ENCODE assay signal across 14 mouse cellular contexts in genomic region chr19:58065001-58065314, GRCm38 (mm10).
DNase-seq lines count a peak whose midpoint lies in the region; ATAC-seq and TF ChIP-seq lines count a peak whose summit lies in the region.
"Had no signal": no experiment of that assay in that cellular context is flagged by ENCODE, and none has a peak within 500 bp of the region (broad histone marks: within the 10 kb centered on the region; RNA-seq: fewer than 3 reads in every experiment).

No protein-coding gene starts in this region.

- H3K27ac ChIP-seq in heart, embryonic 13.5 days (replicated peaks), result peak overlapping the region; percentile 79
- no peak overlapping the region for H3K27ac ChIP-seq in ES-E14 (ENCODE audit: insufficient read depth, low read depth, low read length, poor library complexity, severe bottlenecking)
- no peak overlapping the region for H3K27ac ChIP-seq in liver, embryonic 13.5 days
- no peak overlapping the region; the same call in 1 of the 2 replicates for H3K27ac ChIP-seq in hindbrain, embryonic 13.5 days
- H3K27ac ChIP-seq: liver, embryonic 14.5 days had no signal

- H3K4me1 ChIP-seq in heart, embryonic 13.5 days, result peaks cover 69% of the 10 kb centered on the region
- H3K4me1 ChIP-seq in ES-E14 (ENCODE audit: control insufficient read depth in 2 of 2, insufficient read depth in 2 of 2, low read length in 2 of 2, poor library complexity in 1 of 2), result peaks cover 14 to 15% of the 10 kb centered on the region in 2 experiments
- H3K4me1 ChIP-seq in liver, embryonic 13.5 days (replicated peaks), result peaks cover 9% of the 10 kb centered on the region; the same call in 1 of the 2 replicates
- peaks cover 44% of the 10 kb centered on the region for H3K4me1 ChIP-seq in hindbrain, embryonic 13.5 days (replicated peaks)

- DNase-seq in heart, adult 9 months (ENCODE audit: low spot score in 2 of 2), result no peak
- peak; percentile 13 for DNase-seq in ES-E14 (ENCODE audit: low read depth, low spot score)
- DNase-seq in liver, embryonic 13.5 days, result no peak
- no peak for DNase-seq in layer of hippocampus, adult 11-12 months (ENCODE audit: low spot score)
- no peak for DNase-seq in adrenal gland, adult 8-10 months
- DNase-seq: cerebellum, adult 9-11 months; gastrocnemius, postnatal 25 days; kidney, adult 18-20 months; layer of hippocampus, postnatal 36 days had no signal

- no peaks in the 10 kb centered on the region for H3K9me3 ChIP-seq in heart, embryonic 13.5 days
- H3K9me3 ChIP-seq in ES-E14 (ENCODE audit: control insufficient read depth, insufficient read depth, low read depth, low read length), result no peaks in the 10 kb centered on the region
- no peaks in the 10 kb centered on the region for H3K9me3 ChIP-seq in liver, embryonic 13.5 days (replicated peaks)
- H3K9me3 ChIP-seq in hindbrain, embryonic 13.5 days, result no peaks in the 10 kb centered on the region

- H3K9ac ChIP-seq in heart, embryonic 13.5 days, result no peak overlapping the region
- H3K9ac ChIP-seq in ES-E14 (ENCODE audit: insufficient read depth, low read depth, low read length, poor library complexity, severe bottlenecking), result no peak overlapping the region
- no peak overlapping the region for H3K9ac ChIP-seq in liver, embryonic 13.5 days
- H3K9ac ChIP-seq in hindbrain, embryonic 13.5 days, result no peak overlapping the region
- H3K9ac ChIP-seq: liver, embryonic 14.5 days had no signal

- WGBS in heart, embryonic 13.5 days, result 32% methylated on average over 5 of the region's 5 CpGs
- 45% methylated on average over 5 of the region's 5 CpGs for WGBS in liver, embryonic 13.5 days (ENCODE audit: insufficient replicate concordance)
- WGBS in hindbrain, embryonic 13.5 days, result 78% methylated on average over 5 of the region's 5 CpGs

- no peak overlapping the region for H3K4me3 ChIP-seq in heart, embryonic 13.5 days
- H3K4me3 ChIP-seq in ES-E14 (ENCODE audit: insufficient read depth in 1 of 2, low read depth in 1 of 2, low read length in 2 of 2, poor library complexity in 1 of 2, severe bottlenecking in 1 of 2), result peak overlapping the region in 1 of 2 experiments; percentile 47; a peak in 2 of 4 replicates
- H3K4me3 ChIP-seq in liver, embryonic 13.5 days (replicated peaks), result no peak overlapping the region
- no peak overlapping the region for H3K4me3 ChIP-seq in hindbrain, embryonic 13.5 days

- H3K4me2 ChIP-seq in heart, embryonic 13.5 days, result peak overlapping the region; percentile 62
- H3K4me2 ChIP-seq in liver, embryonic 13.5 days, result 0 out of 2 replicates have a peak overlapping the region, but pooled peaks have one; percentile 1
- no peak overlapping the region for H3K4me2 ChIP-seq in hindbrain, embryonic 13.5 days

- no peak for ATAC-seq in heart, embryonic 13.5 days (ENCODE audit: extremely low read depth, insufficient number of reproducible peaks, low FRiP score, low TSS enrichment)
- ATAC-seq in liver, embryonic 13.5 days (ENCODE audit: low read depth), result no peak
- 0 out of 2 replicates have a peak, but pooled peaks have one; percentile 7 for ATAC-seq in megakaryocyte-erythroid progenitor cell, adult 5-6 weeks (replicated peaks; ENCODE audit: low FRiP score, low TSS enrichment, poor library complexity, severe bottlenecking)
- ATAC-seq in hindbrain, embryonic 13.5 days (ENCODE audit: low FRiP score), result no peak
- ATAC-seq: CD4-positive, CD25-positive, alpha-beta regulatory T cell, adult 4 months had no signal

- no peaks in the 10 kb centered on the region for H3K36me3 ChIP-seq in heart, embryonic 13.5 days
- no peaks in the 10 kb centered on the region for H3K36me3 ChIP-seq in ES-E14 (ENCODE audit: control insufficient read depth, insufficient read depth, low read length, poor library complexity, severe bottlenecking)
- no peaks in the 10 kb centered on the region for H3K36me3 ChIP-seq in liver, embryonic 13.5 days
- H3K36me3 ChIP-seq in hindbrain, embryonic 13.5 days, result no peaks in the 10 kb centered on the region

- in situ Hi-C loops in ES-E14 (cut with MboI; ENCODE audit: low sequenced_read_pairs in 2 of 2, unreplicated experiment in 2 of 2), result no loop called here

- no peaks in the 10 kb centered on the region for H3K27me3 ChIP-seq in heart, embryonic 13.5 days (replicated peaks)
- H3K27me3 ChIP-seq in liver, embryonic 13.5 days, result no peaks in the 10 kb centered on the region
- no peaks in the 10 kb centered on the region for H3K27me3 ChIP-seq in hindbrain, embryonic 13.5 days

TF ChIP-seq in ES-E14, 5 proteins besides CTCF, POLR2A, EP300 and RAD21:
- no peak for TF ChIP-seq ZNF384 (IDR thresholded peaks at IDR 0.05; ENCODE audit: low read depth, low read length)
